22 mouse cellular contexts compared by ENCODE assay signal in the genomic region with DNA sequence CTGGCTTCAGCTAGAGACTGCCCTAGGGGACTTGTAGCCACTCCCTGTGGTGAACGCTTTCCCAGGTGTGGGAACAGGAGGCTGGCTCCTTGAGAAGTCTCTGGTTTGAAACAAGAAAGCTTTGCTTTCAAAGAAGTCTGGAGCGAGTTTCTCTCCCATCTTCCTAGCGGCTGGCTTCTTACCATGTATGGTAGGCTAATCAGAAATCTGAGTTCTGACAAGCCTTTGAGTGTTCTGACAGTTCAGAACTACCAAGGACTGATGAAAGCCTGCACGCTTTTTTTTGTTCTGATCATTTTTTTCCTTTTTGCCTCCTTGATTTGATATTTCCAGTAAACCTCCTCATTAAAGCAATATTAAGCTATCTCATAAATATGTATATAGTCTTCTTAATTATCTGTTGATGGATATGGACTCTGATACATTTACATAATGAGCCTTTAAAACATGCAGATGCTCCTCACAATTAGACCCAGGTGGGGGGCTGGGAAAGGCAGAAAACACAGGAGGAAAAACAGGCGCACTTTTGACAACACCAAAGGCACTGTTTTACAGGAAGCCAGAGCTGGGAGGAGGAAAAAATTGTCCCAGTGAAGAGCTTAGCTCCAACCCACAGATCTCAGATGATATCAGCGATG.
DNase-seq lines count a peak whose midpoint lies in the region; ATAC-seq lines count a peak whose summit lies in the region.
"Had no signal": no experiment of that assay in that cellular context is flagged by ENCODE, and none has a peak within 500 bp of the region (broad histone marks: within the 10 kb centered on the region; RNA-seq: fewer than 3 reads in every experiment).

No protein-coding gene starts in this region.

- no peak overlapping the region for H3K4me2 ChIP-seq in hindbrain, embryonic 13.5 days
- 0 out of 2 replicates have a peak overlapping the region, but pooled peaks have one; percentile 8 for H3K4me2 ChIP-seq in midbrain, embryonic 14.5 days (ENCODE audit: low read length)
- H3K4me2 ChIP-seq: heart, embryonic 15.5 days; limb, embryonic 12.5 days; stomach, embryonic 15.5 days had no signal

- no peaks in the 10 kb centered on the region for H3K27me3 ChIP-seq in hindbrain, embryonic 13.5 days
- H3K27me3 ChIP-seq in hindbrain, embryonic 10.5 days (ENCODE audit: insufficient read depth, poor library complexity, severe bottlenecking): no peaks in the 10 kb centered on the region
- H3K27me3 ChIP-seq in midbrain, embryonic 14.5 days (ENCODE audit: control insufficient read depth, insufficient read depth, low read length): no peaks in the 10 kb centered on the region
- H3K27me3 ChIP-seq: heart, embryonic 15.5 days; limb, embryonic 12.5 days; Patski; stomach, embryonic 15.5 days had no signal

- no peak overlapping the region for H3K4me3 ChIP-seq in hindbrain, embryonic 13.5 days
- H3K4me3 ChIP-seq in hindbrain, embryonic 10.5 days: no peak overlapping the region
- no peak overlapping the region for H3K4me3 ChIP-seq in midbrain, embryonic 14.5 days (replicated peaks; ENCODE audit: low read depth, low read length)
- H3K4me3 ChIP-seq: heart, adult 2 months; heart, embryonic 15.5 days; left cerebral cortex, adult 2 months; limb, embryonic 12.5 days; stomach, embryonic 15.5 days had no signal

- ATAC-seq in hindbrain, embryonic 13.5 days (ENCODE audit: low FRiP score): peak; percentile 55
- peak; percentile 64; the same call in 1 of the 2 replicates for ATAC-seq in midbrain, embryonic 14.5 days (ENCODE audit: low FRiP score, low TSS enrichment)
- ATAC-seq: activated CD4-positive, CD25-positive, alpha-beta regulatory T cell, adult 4 months; lung, postnatal 0 days; Patski had no signal

- 64% methylated on average over 6 of the region's 6 CpGs for WGBS in hindbrain, embryonic 13.5 days
- 78% methylated on average over 6 of the region's 6 CpGs for WGBS in hindbrain, embryonic 10.5 days
- WGBS in midbrain, embryonic 14.5 days: 58% methylated on average over 6 of the region's 6 CpGs

- H3K9ac ChIP-seq in hindbrain, embryonic 13.5 days: no peak overlapping the region
- no peak overlapping the region for H3K9ac ChIP-seq in midbrain, embryonic 14.5 days (replicated peaks; ENCODE audit: low read length)
- H3K9ac ChIP-seq: heart, embryonic 15.5 days; limb, embryonic 12.5 days; liver, embryonic 14.5 days; stomach, embryonic 15.5 days had no signal

- peak overlapping the region; percentile 80 for H3K27ac ChIP-seq in hindbrain, embryonic 13.5 days
- H3K27ac ChIP-seq in hindbrain, embryonic 10.5 days: no peak overlapping the region
- H3K27ac ChIP-seq in midbrain, embryonic 14.5 days (replicated peaks; ENCODE audit: low read depth, low read length): peak overlapping the region; percentile 75
- H3K27ac ChIP-seq: heart, adult 2 months; heart, embryonic 15.5 days; left cerebral cortex, adult 2 months; limb, embryonic 12.5 days; liver, embryonic 14.5 days; stomach, embryonic 15.5 days had no signal

- DNase-seq in hindbrain, embryonic 10.5 days (ENCODE audit: low spot score): no peak
- DNase-seq in right cerebral cortex, adult 18-20 months: peak; percentile 5
- no peak for DNase-seq in right cerebral cortex, postnatal 14 days
- peak; percentile 63 for DNase-seq in midbrain, embryonic 14.5 days
- no peak for DNase-seq in adipocyte (ENCODE audit: low spot score)
- no peak for DNase-seq in adrenal gland, postnatal 4 days (ENCODE audit: low spot score in 2 of 2)
- DNase-seq: cerebellum, postnatal 14 days; embryo, embryonic 11 days; gastrocnemius, postnatal 10 days; heart, adult 2 months; kidney, adult 2 months; kidney, postnatal 36 days; spleen, adult 18-20 months had no signal

- no peaks in the 10 kb centered on the region for H3K36me3 ChIP-seq in hindbrain, embryonic 13.5 days
- no peaks in the 10 kb centered on the region for H3K36me3 ChIP-seq in hindbrain, embryonic 10.5 days
- H3K36me3 ChIP-seq in midbrain, embryonic 14.5 days (ENCODE audit: control insufficient read depth, insufficient read depth, low read length): no peaks in the 10 kb centered on the region
- H3K36me3 ChIP-seq: heart, embryonic 15.5 days; limb, embryonic 12.5 days; stomach, embryonic 15.5 days had no signal

- H3K9me3 ChIP-seq in hindbrain, embryonic 13.5 days: no peaks in the 10 kb centered on the region
- no peaks in the 10 kb centered on the region for H3K9me3 ChIP-seq in hindbrain, embryonic 10.5 days
- H3K9me3 ChIP-seq in midbrain, embryonic 14.5 days (ENCODE audit: control insufficient read depth, low read length): no peaks in the 10 kb centered on the region
- H3K9me3 ChIP-seq: heart, embryonic 15.5 days; limb, embryonic 12.5 days; stomach, embryonic 15.5 days had no signal

- peaks cover 45% of the 10 kb centered on the region for H3K4me1 ChIP-seq in hindbrain, embryonic 13.5 days (replicated peaks)
- H3K4me1 ChIP-seq in hindbrain, embryonic 10.5 days (replicated peaks): peaks cover 17% of the 10 kb centered on the region
- H3K4me1 ChIP-seq in midbrain, embryonic 14.5 days (ENCODE audit: control insufficient read depth, insufficient read depth, low read length): peaks cover 8% of the 10 kb centered on the region; the same call in 1 of the 2 replicates
- H3K4me1 ChIP-seq: heart, embryonic 15.5 days; stomach, embryonic 15.5 days had no signal

Comparison
In these comparisons a context has a peak if more than half of its experiments do, and no peak if none do; other contexts are left out.
1. DNase-seq: peak in right cerebral cortex, adult 18-20 months (single experiment) and midbrain, embryonic 14.5 days (single experiment); none in hindbrain, embryonic 10.5 days (single experiment), right cerebral cortex, postnatal 14 days (single experiment), adipocyte (single experiment) and adrenal gland, postnatal 4 days (0 of 2).